Comparison of ENCODE assay signal across 8 mouse cellular contexts in the genomic region with DNA sequence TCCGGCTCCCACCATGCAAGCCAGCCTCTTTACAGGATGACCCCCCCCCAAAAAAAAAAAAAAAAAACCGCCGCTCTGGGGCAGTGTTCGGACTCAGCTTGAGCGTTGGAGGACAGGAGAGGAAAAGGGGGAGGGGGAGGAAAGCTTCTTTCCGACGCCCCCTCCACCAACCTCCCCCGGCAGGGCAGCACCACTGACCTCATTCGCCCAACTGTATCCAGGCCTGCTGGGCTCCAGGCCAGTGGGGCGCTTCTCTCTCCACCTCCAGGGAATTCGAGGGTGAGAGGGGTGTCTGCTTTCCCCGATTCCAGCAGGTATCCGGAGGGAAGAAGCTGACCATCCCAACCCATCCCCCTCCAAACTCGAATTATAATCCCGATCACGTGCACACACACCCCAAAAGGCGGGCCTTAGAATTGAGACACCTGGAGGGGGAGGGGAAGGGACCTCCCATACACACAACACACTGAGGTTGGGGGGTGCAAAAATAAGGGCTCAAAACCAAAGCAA. TPM values are rescaled to one million over a fixed set of nuclear protein-coding genes. Genes with fewer than 3 reads are reported as not detected.
A peak's percentile ranks its signal among the peaks of the same experiment; 100 is the strongest.
DNase-seq lines count a peak whose midpoint lies in the region; ATAC-seq and TF ChIP-seq lines count a peak whose summit lies in the region.

No protein-coding gene starts in this region.

- peak overlapping the region; percentile 81 for H3K4me3 ChIP-seq in left cerebral cortex, adult 2 months
- H3K4me3 ChIP-seq in forebrain, embryonic 16.5 days (replicated peaks; ENCODE audit: low read length), result peak overlapping the region; percentile 86
- peak overlapping the region; percentile 72 for H3K4me3 ChIP-seq in intestine, embryonic 15.5 days (replicated peaks)
- peak overlapping the region; percentile 65 to 81 for H3K4me3 ChIP-seq in liver, embryonic 14.5 days (ENCODE audit: insufficient read depth in 1 of 2, low read depth in 2 of 2, low read length in 2 of 2)

- peak overlapping the region; percentile 83 for H3K9ac ChIP-seq in forebrain, embryonic 16.5 days (replicated peaks; ENCODE audit: low read depth, low read length)
- H3K9ac ChIP-seq in intestine, embryonic 15.5 days, result peak overlapping the region; percentile 86
- peak overlapping the region; percentile 78 for H3K9ac ChIP-seq in liver, embryonic 14.5 days (replicated peaks)

- H3K36me3 ChIP-seq in forebrain, embryonic 16.5 days (ENCODE audit: control insufficient read depth, insufficient read depth), result no peaks in the 10 kb centered on the region
- H3K36me3 ChIP-seq in intestine, embryonic 15.5 days, result peaks cover 9% of the 10 kb centered on the region
- no peaks in the 10 kb centered on the region for H3K36me3 ChIP-seq in liver, embryonic 14.5 days (replicated peaks; ENCODE audit: control insufficient read depth, insufficient read depth, low read depth)

- TF ChIP-seq CTCF in left cerebral cortex, adult 2 months (IDR thresholded peaks at IDR 0.05), result no peak
- TF ChIP-seq CTCF in liver, embryonic 14.5 days (IDR thresholded peaks at IDR 0.05; ENCODE audit: low read depth), result no peak

- TF ChIP-seq EP300 in liver, embryonic 14.5 days (IDR thresholded peaks at IDR 0.05; ENCODE audit: low read depth), result no peak

- no peaks in the 10 kb centered on the region for H3K27me3 ChIP-seq in forebrain, embryonic 16.5 days (replicated peaks; ENCODE audit: control insufficient read depth, insufficient read depth, low read length)
- H3K27me3 ChIP-seq in intestine, embryonic 15.5 days (replicated peaks), result no peaks in the 10 kb centered on the region
- H3K27me3 ChIP-seq in liver, embryonic 14.5 days (ENCODE audit: control insufficient read depth, insufficient read depth, low read length), result no peaks in the 10 kb centered on the region

- peak; percentile 30 to 37 for DNase-seq in left cerebral cortex, adult 2 months (ENCODE audit: extremely low spot score in 1 of 2, low spot score in 2 of 2)
- DNase-seq in left cerebral cortex, adult 11 months (ENCODE audit: low spot score), result no peak
- DNase-seq in cerebellum, adult 11-12 months, result peak; percentile 68
- peak in 1 of 3 experiments; percentile 24 for DNase-seq in liver, embryonic 14.5 days (ENCODE audit: low read depth in 3 of 3, low spot score in 3 of 3)
- peak; percentile 75 for DNase-seq in neural tube, embryonic 10.5 days (ENCODE audit: extremely low spot score, low spot score)
- DNase-seq in thymus, postnatal 36 days, result peak; percentile 66 to 72

- peak overlapping the region; percentile 75 for H3K4me2 ChIP-seq in forebrain, embryonic 16.5 days (ENCODE audit: low read length)
- H3K4me2 ChIP-seq in intestine, embryonic 15.5 days (replicated peaks), result peak overlapping the region; percentile 77
- peak overlapping the region; percentile 82 for H3K4me2 ChIP-seq in liver, embryonic 14.5 days (ENCODE audit: low read depth)

- H3K4me1 ChIP-seq in forebrain, embryonic 16.5 days (replicated peaks; ENCODE audit: control insufficient read depth, insufficient read depth, low read length), result peaks cover 15% of the 10 kb centered on the region
- H3K4me1 ChIP-seq in intestine, embryonic 15.5 days (replicated peaks), result peaks cover 20% of the 10 kb centered on the region
- no peaks in the 10 kb centered on the region; a peak in 1 of 4 replicates for H3K4me1 ChIP-seq in liver, embryonic 14.5 days (replicated peaks; ENCODE audit: control insufficient read depth in 2 of 2, insufficient read depth in 2 of 2, low read length in 1 of 2)

- H3K27ac ChIP-seq in left cerebral cortex, adult 2 months, result peak overlapping the region; percentile 80
- peak overlapping the region; percentile 85 for H3K27ac ChIP-seq in forebrain, embryonic 16.5 days (ENCODE audit: low read length)
- H3K27ac ChIP-seq in intestine, embryonic 15.5 days, result peak overlapping the region; percentile 86
- no peak overlapping the region for H3K27ac ChIP-seq in liver, embryonic 14.5 days

- H3K9me3 ChIP-seq in forebrain, embryonic 16.5 days (ENCODE audit: control insufficient read depth, low read length), result no peaks in the 10 kb centered on the region
- no peaks in the 10 kb centered on the region for H3K9me3 ChIP-seq in intestine, embryonic 15.5 days
- H3K9me3 ChIP-seq in liver, embryonic 14.5 days (ENCODE audit: control insufficient read depth, low read length), result no peaks in the 10 kb centered on the region

- peak; percentile 62 for ATAC-seq in forebrain, embryonic 16.5 days
- peak; percentile 71 for ATAC-seq in intestine, embryonic 15.5 days
- peak; percentile 72 for ATAC-seq in liver, embryonic 14.5 days (ENCODE audit: insufficient read depth)

- 0% methylated on average over 16 of the region's 17 CpGs for WGBS in forebrain, embryonic 16.5 days
- WGBS in intestine, embryonic 15.5 days, result under 1% methylated on average over 17 of the region's 17 CpGs
- under 1% methylated on average over 13 of the region's 17 CpGs for WGBS in liver, embryonic 14.5 days (ENCODE audit: insufficient replicate concordance)

- intact Hi-C loops in left cerebral cortex, adult 2 months (cut with DNase I), result no loop called here

RNA-seq across cellular contexts. Expression of gene Gtf2ird1, which starts 0.5 kb away (rescaled TPM):
- total RNA-seq in left cerebral cortex, adult 2 months (2021), result 10 to 100 TPM; 46.9 to 47.0 TPM
- polyA plus RNA-seq in forebrain, embryonic 16.5 days (2015; fragmentation: Nextera tagmentation; extraction: Ambion mirVana), result 83.9 and 96.6 TPM in 2 replicates
- polyA plus RNA-seq in intestine, embryonic 15.5 days (2015; fragmentation: Nextera tagmentation; extraction: Ambion mirVana), result 81.6 and 84.4 TPM in 2 replicates
- polyA plus RNA-seq in liver, embryonic 14.5 days (2012; rRNA removed), result 7.5 and 7.9 TPM in 2 replicates
- 8.4 and 9.7 TPM in 2 replicates for polyA plus RNA-seq in liver, embryonic 14.5 days (2014; fragmentation: Nextera tagmentation; extraction: Ambion mirVana)
